Mouse (Mus musculus) midbrain, embryonic 15.5 days (tissue): Measurements from ENCODE around the gene Nek6. TPM values are rescaled to one million over a fixed set of nuclear protein-coding genes. Genes with fewer than 3 reads are reported as not detected.
A peak's percentile ranks its signal among the peaks of the same experiment; 100 is the strongest.

Experiments
- ATAC-seq: fragments of 200-750 bp; cut with Nextera tagmentation; replicated peaks from 2 replicates; pipeline ENCODE4 v1.8.0; 2017; ENCODE audit warnings: moderate TSS enrichment
- H3K27ac ChIP-seq: fragments of 300-500 bp; sonication (generic); 2 replicates; pipeline ENCODE4 v1.5.1; 2015; ENCODE audit warnings: mild to moderate bottlenecking, inconsistent platforms
- H3K27me3 ChIP-seq: fragments of 300-500 bp; sonication (generic); replicated peaks from 2 replicates; pipeline ENCODE4 v1.6.1; 2015; ENCODE audit warnings: inconsistent platforms
- H3K36me3 ChIP-seq: fragments of 300-500 bp; sonication (generic); replicated peaks from 2 replicates; pipeline ENCODE4 v1.6.1; 2015; ENCODE audit warnings: inconsistent platforms
- H3K4me1 ChIP-seq: fragments of 300-500 bp; sonication (generic); 2 replicates; pipeline ENCODE4 v1.6.1; 2015; ENCODE audit warnings: inconsistent platforms
- H3K4me2 ChIP-seq: fragments of 300-500 bp; sonication (generic); 2 replicates; pipeline ENCODE4 v1.6.1; 2015; ENCODE audit warnings: inconsistent platforms, mild to moderate bottlenecking, moderate library complexity
- H3K4me3 ChIP-seq: fragments of 300-500 bp; sonication (generic); 2 replicates; pipeline ENCODE4 v1.5.1; 2015; ENCODE audit warnings: mild to moderate bottlenecking, inconsistent platforms
- H3K9ac ChIP-seq: fragments of 300-500 bp; sonication (generic); 2 replicates; pipeline ENCODE4 v1.6.1; 2015; ENCODE audit warnings: mild to moderate bottlenecking, inconsistent platforms
- H3K9me3 ChIP-seq: fragments of 300-500 bp; sonication (generic); 2 replicates; pipeline ENCODE4 v1.6.1; 2016; ENCODE audit warnings: inconsistent platforms
- WGBS: fragments of 180-500 bp; shearing (Covaris S2); methylation state at CpG from one replicate; pipeline ENCODE4 v1.1.7; 2015; ENCODE audit warnings: mixed read lengths; 5-methylcytosine and 5-hydroxymethylcytosine counted together
- polyA plus RNA-seq: library from polyadenylated mRNA; unstranded; fragments of >200 nt; fragmentation: Nextera tagmentation; extraction: Ambion mirVana; gene quantifications from 2 replicates; pipeline ENCODE4 v1.2.1, GENCODE M21; 2015

Nek6 gene
- polyA plus RNA-seq, 1 experiment from 2014 or later: 56.0 TPM

- Histone ChIP-seq H3K36me3 (no peaks in the 10 kb centered on the region), H3K4me1 (peaks cover 8% of the 10 kb centered on the region), H3K9me3 (no peaks in the 10 kb centered on the region), H3K4me3 (no peak overlapping the region), H3K27me3 (no peaks in the 10 kb centered on the region), H3K9ac (no peak overlapping the region), H3K27ac (peak overlapping the region; percentile 70), H3K4me2 (no peak overlapping the region)
- peak; percentile 59; the same call in 1 of the 2 replicates for ATAC-seq
- WGBS: 61% methylated on average over 23 of the region's 23 CpGs
These were observed 60.6 kb downstream of the Nek6 start for GRCm38 (mm10) chr2:38571971-38572601.

- Histone ChIP-seq H3K4me2 (no peak overlapping the region), H3K4me3 (no peak overlapping the region), H3K27ac (no peak overlapping the region), H3K9me3 (no peaks in the 10 kb centered on the region), H3K9ac (no peak overlapping the region), H3K27me3 (no peaks in the 10 kb centered on the region), H3K36me3 (no peaks in the 10 kb centered on the region), H3K4me1 (peaks cover 24% of the 10 kb centered on the region)
- no peak for ATAC-seq
- WGBS: 86% methylated on average over 2 of the region's 2 CpGs
These were observed 63.3 kb downstream of the Nek6 start for GRCm38 (mm10) chr2:38574697-38575096.

GRCm38 (mm10) chr2:38578602-38579521 is 67.4 kb downstream of the Nek6 start:
- Histone ChIP-seq H3K27ac (peak overlapping the region; percentile 45), H3K4me1 (peaks cover 29% of the 10 kb centered on the region), H3K4me3 (no peak overlapping the region), H3K4me2 (no peak overlapping the region), H3K36me3 (no peaks in the 10 kb centered on the region), H3K9ac (no peak overlapping the region), H3K27me3 (no peaks in the 10 kb centered on the region), H3K9me3 (no peaks in the 10 kb centered on the region)
- ATAC-seq: peak; percentile 18; the same call in 1 of the 2 replicates
- WGBS: 53% methylated on average over 13 of the region's 13 CpGs

- Histone ChIP-seq H3K27ac (peak overlapping the region; percentile 45), H3K27me3 (no peaks in the 10 kb centered on the region), H3K4me3 (no peak overlapping the region), H3K9me3 (no peaks in the 10 kb centered on the region), H3K9ac (no peak overlapping the region), H3K36me3 (no peaks in the 10 kb centered on the region), H3K4me1 (peaks cover 36% of the 10 kb centered on the region), H3K4me2 (no peak overlapping the region)
- WGBS: 41% methylated on average over 1 of the region's 1 CpGs
- ATAC-seq: peak; percentile 8; the same call in 1 of the 2 replicates
These were observed 68.1 kb downstream of the Nek6 start for GRCm38 (mm10) chr2:38579528-38579927.

GRCm38 (mm10) chr2:38583982-38584381 is 72.5 kb downstream of the Nek6 start:
- no peak overlapping the region for H3K4me2 ChIP-seq
- H3K27ac ChIP-seq: peak overlapping the region; percentile 81
- H3K4me3 ChIP-seq: no peak overlapping the region
- 65% methylated on average over 2 of the region's 2 CpGs for WGBS
- peaks cover 46% of the 10 kb centered on the region for H3K4me1 ChIP-seq
- H3K9ac ChIP-seq: no peak overlapping the region
- H3K27me3 ChIP-seq: no peaks in the 10 kb centered on the region
- no peaks in the 10 kb centered on the region for H3K9me3 ChIP-seq
- ATAC-seq: no peak
- 0 out of 2 replicates have a peak, but pooled peaks cover 3% of the 10 kb centered on the region for H3K36me3 ChIP-seq

- Histone ChIP-seq H3K9ac (no peak overlapping the region; the same call in 1 of the 2 replicates), H3K27me3 (no peaks in the 10 kb centered on the region), H3K4me3 (no peak overlapping the region), H3K4me1 (peaks cover 38% of the 10 kb centered on the region), H3K4me2 (no peak overlapping the region), H3K27ac (peak overlapping the region; percentile 81), H3K9me3 (no peaks in the 10 kb centered on the region), H3K36me3 (0 out of 2 replicates have a peak, but pooled peaks cover 5% of the 10 kb centered on the region)
- 7% methylated on average over 13 of the region's 13 CpGs for WGBS
- ATAC-seq: peak; percentile 77
These were observed 73.3 kb downstream of the Nek6 start for GRCm38 (mm10) chr2:38584514-38585378.

GRCm38 (mm10) chr2:38585379-38585736 is 73.9 kb downstream of the Nek6 start:
- Histone ChIP-seq H3K4me2 (no peak overlapping the region), H3K4me3 (no peak overlapping the region), H3K9ac (no peak overlapping the region), H3K9me3 (no peaks in the 10 kb centered on the region), H3K27me3 (no peaks in the 10 kb centered on the region), H3K36me3 (0 out of 2 replicates have a peak, but pooled peaks cover 5% of the 10 kb centered on the region), H3K27ac (peak overlapping the region; percentile 81), H3K4me1 (peaks cover 32% of the 10 kb centered on the region)
- peak; percentile 22; the same call in 1 of the 2 replicates for ATAC-seq
- 11% methylated on average over 5 of the region's 5 CpGs for WGBS

GRCm38 (mm10) chr2:38586733-38587132 is 75.3 kb downstream of the Nek6 start:
- H3K9me3 ChIP-seq: no peaks in the 10 kb centered on the region
- no peak for ATAC-seq

GRCm38 (mm10) chr2:38591751-38592459 is 80.5 kb downstream of the Nek6 start:
- Histone ChIP-seq H3K27me3 (no peaks in the 10 kb centered on the region), H3K4me2 (no peak overlapping the region), H3K4me1 (peaks cover 27% of the 10 kb centered on the region), H3K9ac (no peak overlapping the region; the same call in 1 of the 2 replicates), H3K9me3 (no peaks in the 10 kb centered on the region), H3K27ac (peak overlapping the region; percentile 21), H3K4me3 (no peak overlapping the region), H3K36me3 (0 out of 2 replicates have a peak, but pooled peaks cover 5% of the 10 kb centered on the region)
- ATAC-seq: peak; percentile 85
- 48% methylated on average over 6 of the region's 6 CpGs for WGBS

More at GRCm38 (mm10) chr2:38586733-38587132, 75.3 kb downstream of the Nek6 start:
- H3K4me2 ChIP-seq: no peak overlapping the region
- no peaks in the 10 kb centered on the region for H3K27me3 ChIP-seq
- H3K9ac ChIP-seq: no peak overlapping the region
- H3K27ac ChIP-seq: no peak overlapping the region
- H3K4me3 ChIP-seq: no peak overlapping the region
- 0 out of 2 replicates have a peak, but pooled peaks cover 5% of the 10 kb centered on the region for H3K36me3 ChIP-seq
- peaks cover 34% of the 10 kb centered on the region for H3K4me1 ChIP-seq
- 65% methylated on average over 6 of the region's 6 CpGs for WGBS

GRCm38 (mm10) chr2:38594874-38595273 is 83.4 kb downstream of the Nek6 start:
- peaks cover 27% of the 10 kb centered on the region for H3K4me1 ChIP-seq
- H3K9ac ChIP-seq: no peak overlapping the region
- no peaks in the 10 kb centered on the region for H3K36me3 ChIP-seq
- H3K27me3 ChIP-seq: no peaks in the 10 kb centered on the region
- WGBS: 52% methylated on average over 7 of the region's 7 CpGs
- no peak overlapping the region for H3K4me3 ChIP-seq
- H3K4me2 ChIP-seq: no peak overlapping the region
- H3K27ac ChIP-seq: no peak overlapping the region
- ATAC-seq: no peak
- no peaks in the 10 kb centered on the region for H3K9me3 ChIP-seq

GRCm38 (mm10) chr2:38597896-38598295 is 86.5 kb downstream of the Nek6 start:
- no peak for ATAC-seq
- Histone ChIP-seq H3K9me3 (no peaks in the 10 kb centered on the region), H3K27ac (no peak overlapping the region), H3K9ac (no peak overlapping the region), H3K4me1 (peaks cover 17% of the 10 kb centered on the region), H3K36me3 (no peaks in the 10 kb centered on the region), H3K4me2 (no peak overlapping the region), H3K27me3 (no peaks in the 10 kb centered on the region), H3K4me3 (no peak overlapping the region)
- WGBS: 97% methylated on average over 1 of the region's 1 CpGs
